Comparison of ENCODE assay signal across 19 mouse cellular contexts in genomic region chr17:27303633-27304479, GRCm38 (mm10).
DNase-seq lines count a peak whose midpoint lies in the region; ATAC-seq and TF ChIP-seq lines count a peak whose summit lies in the region.
"Had no signal": no experiment of that assay in that cellular context is flagged by ENCODE, and none has a peak within 500 bp of the region (broad histone marks: within the 10 kb centered on the region; RNA-seq: fewer than 3 reads in every experiment).

No protein-coding gene starts in this region.

- no peaks in the 10 kb centered on the region; the same call in 1 of the 2 replicates for H3K27me3 ChIP-seq in hindbrain, postnatal 0 days (ENCODE audit: insufficient read depth, low read length)
- no peaks in the 10 kb centered on the region; the same call in 1 of the 2 replicates for H3K27me3 ChIP-seq in hindbrain, embryonic 16.5 days (replicated peaks; ENCODE audit: control insufficient read depth, insufficient read depth, low read length)
- no peaks in the 10 kb centered on the region for H3K27me3 ChIP-seq in stomach, embryonic 16.5 days (ENCODE audit: control insufficient read depth, insufficient read depth, low read length)
- no peaks in the 10 kb centered on the region for H3K27me3 ChIP-seq in stomach, postnatal 0 days (ENCODE audit: control insufficient read depth, insufficient read depth, low read length)
- H3K27me3 ChIP-seq: limb, embryonic 12.5 days; liver, embryonic 15.5 days had no signal

- H3K36me3 ChIP-seq in hindbrain, postnatal 0 days (ENCODE audit: insufficient read depth, low read length): no peaks in the 10 kb centered on the region
- H3K36me3 ChIP-seq in hindbrain, embryonic 16.5 days (ENCODE audit: control insufficient read depth, insufficient read depth, low read length): no peaks in the 10 kb centered on the region
- no peaks in the 10 kb centered on the region for H3K36me3 ChIP-seq in stomach, embryonic 16.5 days (ENCODE audit: control insufficient read depth, insufficient read depth, low read length)
- no peaks in the 10 kb centered on the region for H3K36me3 ChIP-seq in stomach, postnatal 0 days (ENCODE audit: control insufficient read depth, insufficient read depth, low read length)
- H3K36me3 ChIP-seq: G1E; limb, embryonic 12.5 days; liver, embryonic 15.5 days had no signal

- no peaks in the 10 kb centered on the region for H3K9me3 ChIP-seq in hindbrain, postnatal 0 days (ENCODE audit: low read length)
- H3K9me3 ChIP-seq in hindbrain, embryonic 16.5 days (ENCODE audit: control insufficient read depth, low read length): no peaks in the 10 kb centered on the region
- no peaks in the 10 kb centered on the region for H3K9me3 ChIP-seq in stomach, embryonic 16.5 days (replicated peaks; ENCODE audit: control insufficient read depth, low read length)
- no peaks in the 10 kb centered on the region for H3K9me3 ChIP-seq in stomach, postnatal 0 days (ENCODE audit: control insufficient read depth, low read length)
- H3K9me3 ChIP-seq: limb, embryonic 12.5 days; liver, embryonic 15.5 days had no signal

- H3K9ac ChIP-seq in hindbrain, postnatal 0 days (replicated peaks; ENCODE audit: low read length): no peak overlapping the region
- H3K9ac ChIP-seq in hindbrain, embryonic 16.5 days (ENCODE audit: low read depth, low read length): no peak overlapping the region
- no peak overlapping the region for H3K9ac ChIP-seq in stomach, embryonic 16.5 days (ENCODE audit: low read length)
- no peak overlapping the region for H3K9ac ChIP-seq in stomach, postnatal 0 days (ENCODE audit: low read length)
- H3K9ac ChIP-seq: hindbrain, embryonic 14.5 days; limb, embryonic 12.5 days; liver, embryonic 15.5 days had no signal

- no peak overlapping the region for H3K4me3 ChIP-seq in hindbrain, postnatal 0 days (ENCODE audit: low read length)
- H3K4me3 ChIP-seq in hindbrain, embryonic 16.5 days (ENCODE audit: low read length): no peak overlapping the region
- H3K4me3 ChIP-seq in stomach, embryonic 16.5 days (replicated peaks; ENCODE audit: low read length): no peak overlapping the region
- H3K4me3 ChIP-seq in stomach, postnatal 0 days (ENCODE audit: low read depth, low read length): no peak overlapping the region
- H3K4me3 ChIP-seq: limb, embryonic 12.5 days; liver, embryonic 15.5 days; myocyte had no signal

- no peak for ATAC-seq in hindbrain, postnatal 0 days
- ATAC-seq in hindbrain, embryonic 16.5 days: no peak
- peak; percentile 44; the same call in 1 of the 2 replicates for ATAC-seq in stomach, embryonic 16.5 days (ENCODE audit: insufficient read depth, low FRiP score)
- ATAC-seq in stomach, postnatal 0 days (ENCODE audit: low FRiP score, low TSS enrichment): no peak

- H3K4me2 ChIP-seq in hindbrain, postnatal 0 days (ENCODE audit: low read depth, low read length): no peak overlapping the region
- H3K4me2 ChIP-seq in hindbrain, embryonic 16.5 days (ENCODE audit: low read length): no peak overlapping the region
- H3K4me2 ChIP-seq in stomach, embryonic 16.5 days (ENCODE audit: low read depth, low read length): no peak overlapping the region
- H3K4me2 ChIP-seq in stomach, postnatal 0 days (replicated peaks; ENCODE audit: low read depth): no peak overlapping the region
- H3K4me2 ChIP-seq: hindbrain, embryonic 14.5 days; limb, embryonic 12.5 days; liver, embryonic 15.5 days; midbrain, embryonic 11.5 days had no signal

- WGBS in hindbrain, postnatal 0 days: 72% methylated on average over 17 of the region's 17 CpGs
- 79% methylated on average over 17 of the region's 17 CpGs for WGBS in hindbrain, embryonic 16.5 days
- 66% methylated on average over 17 of the region's 17 CpGs for WGBS in stomach, embryonic 16.5 days
- 59% methylated on average over 17 of the region's 17 CpGs for WGBS in stomach, postnatal 0 days

- no peak for TF ChIP-seq EP300 in stomach, postnatal 0 days (optimal IDR thresholded peaks at IDR 0.05)

- peak; percentile 38 for DNase-seq in hindbrain, postnatal 0 days (ENCODE audit: low spot score)
- DNase-seq in stomach, postnatal 0 days (ENCODE audit: low spot score): no peak
- peak; percentile 82 for DNase-seq in cerebellum, adult 9-10 months
- DNase-seq in adrenal gland, adult 8-10 months: no peak
- no peak for DNase-seq in heart, adult 18-20 months
- DNase-seq: adrenal gland, postnatal 10 days; gastrocnemius, postnatal 10 days; heart, postnatal 10 days; lung, postnatal 36 days; right cerebral cortex, adult 18-20 months; thymus, adult 18-20 months had no signal

- peaks cover under 1% of the 10 kb centered on the region; the same call in 1 of the 2 replicates for H3K4me1 ChIP-seq in hindbrain, postnatal 0 days (ENCODE audit: insufficient read depth, low read length)
- peaks cover under 1% of the 10 kb centered on the region for H3K4me1 ChIP-seq in hindbrain, embryonic 16.5 days (ENCODE audit: control insufficient read depth, insufficient read depth, low read depth, low read length)
- H3K4me1 ChIP-seq in stomach, embryonic 16.5 days (ENCODE audit: control insufficient read depth, insufficient read depth, low read length): no peaks in the 10 kb centered on the region
- H3K4me1 ChIP-seq in stomach, postnatal 0 days (replicated peaks; ENCODE audit: control insufficient read depth, insufficient read depth): no peaks in the 10 kb centered on the region
- H3K4me1 ChIP-seq: liver, embryonic 15.5 days had no signal

- H3K27ac ChIP-seq in hindbrain, postnatal 0 days: no peak overlapping the region
- no peak overlapping the region for H3K27ac ChIP-seq in hindbrain, embryonic 16.5 days (ENCODE audit: low read depth, low read length)
- H3K27ac ChIP-seq in stomach, embryonic 16.5 days (ENCODE audit: low read length): no peak overlapping the region
- H3K27ac ChIP-seq in stomach, postnatal 0 days (replicated peaks): no peak overlapping the region
- H3K27ac ChIP-seq: hindbrain, embryonic 14.5 days; limb, embryonic 12.5 days; liver, embryonic 15.5 days had no signal

- no peak for TF ChIP-seq CTCF in hindbrain, postnatal 0 days (IDR thresholded peaks at IDR 0.05; ENCODE audit: low read depth)
- no peak for TF ChIP-seq CTCF in stomach, postnatal 0 days (IDR thresholded peaks at IDR 0.05; ENCODE audit: low read depth)

Comparison
In these comparisons a context has a peak if more than half of its experiments do, and no peak if none do; other contexts are left out.
1. DNase-seq: peak in hindbrain, postnatal 0 days (single experiment) and cerebellum, adult 9-10 months (single experiment); none in stomach, postnatal 0 days (single experiment), adrenal gland, adult 8-10 months (single experiment) and heart, adult 18-20 months (0 of 2).